Mouse (Mus musculus) midbrain, postnatal 0 days (tissue): ENCODE measurements at regions not wholly inside any gene's neighbourhood (a gene's known extent, or its start where the extent isn't known, plus 50 kb on each side); places are given as distances from the start of the nearest gene placed in this dataset.

ENCODE experiments used
- ATAC-seq: fragments of 200-750 bp; cut with Nextera tagmentation; 2 replicates; pipeline ENCODE4 v1.8.0; 2017; ENCODE audit warnings: moderate number of reproducible peaks, mild to moderate bottlenecking, moderate TSS enrichment, moderate library complexity; ENCODE audit not compliant: low FRiP score
- DNase-seq: peaks from one replicate; pipeline ENCODE4 v3.0.0-alpha.2; 2015; ENCODE audit warnings: low spot score
- H3K27ac ChIP-seq: fragments of 300-500 bp; sonication (generic); 2 replicates; pipeline ENCODE4 v1.5.1; 2014; ENCODE audit warnings: low read depth, mild to moderate bottlenecking, low read length, mixed read lengths
- H3K27me3 ChIP-seq: fragments of 300-500 bp; sonication (generic); 2 replicates; pipeline ENCODE4 v1.6.1; 2014; ENCODE audit warnings: low read length, control low read depth, mixed read lengths; ENCODE audit not compliant: insufficient read depth
- H3K36me3 ChIP-seq: fragments of 300-500 bp; sonication (generic); 2 replicates; pipeline ENCODE4 v1.6.1; 2014; ENCODE audit warnings: low read length, control low read depth, mixed read lengths; ENCODE audit not compliant: insufficient read depth
- H3K4me1 ChIP-seq: fragments of 300-500 bp; sonication (generic); 2 replicates; pipeline ENCODE4 v1.6.1; 2014; ENCODE audit warnings: mild to moderate bottlenecking, control low read depth, antibody characterized with exemption, low read length, mixed read lengths; ENCODE audit not compliant: insufficient read depth
- H3K4me2 ChIP-seq: fragments of 300-500 bp; sonication (generic); 2 replicates; pipeline ENCODE4 v1.6.1; 2014; ENCODE audit warnings: low read depth, mild to moderate bottlenecking, low read length, mixed read lengths; ENCODE audit not compliant: poor library complexity, severe bottlenecking
- H3K4me3 ChIP-seq: fragments of 300-500 bp; sonication (generic); 2 replicates; pipeline ENCODE4 v1.5.1; 2014; ENCODE audit warnings: low read depth, mild to moderate bottlenecking, low read length, moderate library complexity
- H3K9ac ChIP-seq: fragments of 300-500 bp; sonication (generic); replicated peaks from 2 replicates; pipeline ENCODE4 v1.6.1; 2014; ENCODE audit warnings: mild to moderate bottlenecking, low read length, moderate library complexity, mixed read lengths; ENCODE audit not compliant: poor library complexity, severe bottlenecking
- H3K9me3 ChIP-seq: fragments of 300-500 bp; sonication (generic); 2 replicates; pipeline ENCODE4 v1.6.1; 2016; ENCODE audit warnings: low read length, control low read depth
- CTCF ChIP-seq: IDR thresholded peaks from 2 replicates; pipeline ENCODE4 v1.5.1; 2016; ENCODE audit warnings: antibody characterized with exemption, mild to moderate bottlenecking
- WGBS: fragments of 180-500 bp; shearing (Covaris S2); extraction: QIAGEN DNeasy Blood & Tissue Kit; methylation state at CpG from one replicate; pipeline ENCODE4 v1.1.7; 2014; 5-methylcytosine and 5-hydroxymethylcytosine counted together

DNA sequence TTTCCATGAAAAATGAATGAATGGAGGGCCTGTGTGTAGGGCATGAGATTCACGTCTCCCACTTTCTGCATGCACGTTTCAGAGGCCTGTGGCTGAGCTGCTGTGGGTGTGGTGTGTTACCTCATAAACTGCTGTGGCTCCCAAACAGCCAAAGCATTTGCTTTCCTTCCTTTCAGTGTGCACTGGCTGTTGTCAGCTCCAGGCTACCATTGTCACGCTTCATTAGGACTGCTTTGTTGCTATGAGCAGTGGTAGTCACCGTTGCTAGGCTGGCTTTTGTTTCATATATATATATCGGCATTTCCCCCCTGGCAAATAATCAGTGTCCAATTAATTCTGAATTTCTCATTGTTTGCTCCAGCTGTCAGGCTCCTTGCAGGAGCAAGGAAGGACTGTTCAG, 251.9 kb upstream of the Wscd1 start:
- no peak for TF ChIP-seq CTCF
- Histone ChIP-seq H3K4me2 (no peak overlapping the region), H3K27me3 (no peaks in the 10 kb centered on the region), H3K4me1 (peaks cover 6% of the 10 kb centered on the region; the same call in 1 of the 2 replicates), H3K27ac (peak overlapping the region; percentile 57), H3K4me3 (no peak overlapping the region), H3K36me3 (no peaks in the 10 kb centered on the region), H3K9ac (no peak overlapping the region), H3K9me3 (no peaks in the 10 kb centered on the region)
- no peak for ATAC-seq
- 17% methylated on average over 5 of the region's 5 CpGs for WGBS
- DNase-seq, result peak; percentile 70

DNA sequence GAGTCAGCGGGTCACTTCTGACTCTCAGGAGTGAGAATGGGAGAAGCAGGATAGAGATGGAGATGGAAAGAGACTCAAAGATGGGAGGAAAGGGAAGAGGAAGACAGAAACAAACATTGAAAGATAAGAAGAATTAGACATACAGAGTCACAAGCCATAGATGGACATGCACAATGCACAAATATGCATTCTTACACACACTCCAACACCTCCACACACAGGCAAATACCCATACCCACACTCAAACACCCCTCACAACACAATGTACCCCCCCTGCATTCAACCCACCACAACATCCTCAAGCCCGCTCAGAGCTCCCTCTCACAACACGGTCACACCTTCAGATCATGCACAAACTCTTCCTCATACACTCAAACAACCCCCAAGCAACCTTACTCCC, 251.4 kb upstream of the Wscd1 start:
- TF ChIP-seq CTCF, result no peak
- peak overlapping the region; percentile 57; the same call in 1 of the 2 replicates for H3K27ac ChIP-seq
- no peak overlapping the region for H3K4me3 ChIP-seq
- no peaks in the 10 kb centered on the region for H3K36me3 ChIP-seq
- peaks cover 6% of the 10 kb centered on the region; the same call in 1 of the 2 replicates for H3K4me1 ChIP-seq
- DNase-seq (no peak), ATAC-seq (no peak)
- no peak overlapping the region for H3K9ac ChIP-seq
- no peak overlapping the region for H3K4me2 ChIP-seq
- no peaks in the 10 kb centered on the region for H3K9me3 ChIP-seq
- WGBS, result 71% methylated on average over 3 of the region's 3 CpGs
- H3K27me3 ChIP-seq, result no peaks in the 10 kb centered on the region

DNA sequence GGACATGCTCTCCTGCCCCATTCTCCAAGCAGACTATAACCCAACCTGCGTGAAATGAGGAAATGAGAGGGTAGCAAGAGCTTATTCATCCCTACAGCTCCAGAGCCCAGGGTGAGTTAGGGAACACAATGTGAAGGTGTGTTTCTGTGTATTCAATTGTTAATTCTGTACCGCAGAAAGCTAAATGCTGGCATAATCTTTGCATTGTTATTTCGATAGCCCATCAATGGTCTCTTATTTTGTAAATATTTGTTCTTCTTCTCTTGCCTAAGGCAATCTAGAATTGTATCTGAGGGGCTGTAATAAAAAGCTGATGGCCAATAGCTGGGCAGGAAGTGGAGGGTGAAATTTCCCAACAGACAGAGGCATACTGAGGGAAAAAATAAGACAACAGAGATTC, 247.6 kb upstream of the Wscd1 start:
- H3K4me3 ChIP-seq, result no peak overlapping the region
- H3K9ac ChIP-seq, result no peak overlapping the region
- 78% methylated on average over 3 of the region's 3 CpGs for WGBS
- DNase-seq (no peak), ATAC-seq (no peak)
- H3K4me1 ChIP-seq, result peaks cover 6% of the 10 kb centered on the region; the same call in 1 of the 2 replicates
- no peak overlapping the region for H3K27ac ChIP-seq
- no peaks in the 10 kb centered on the region for H3K36me3 ChIP-seq
- TF ChIP-seq CTCF, result no peak
- H3K9me3 ChIP-seq, result no peaks in the 10 kb centered on the region
- H3K27me3 ChIP-seq, result no peaks in the 10 kb centered on the region
- no peak overlapping the region for H3K4me2 ChIP-seq

DNA sequence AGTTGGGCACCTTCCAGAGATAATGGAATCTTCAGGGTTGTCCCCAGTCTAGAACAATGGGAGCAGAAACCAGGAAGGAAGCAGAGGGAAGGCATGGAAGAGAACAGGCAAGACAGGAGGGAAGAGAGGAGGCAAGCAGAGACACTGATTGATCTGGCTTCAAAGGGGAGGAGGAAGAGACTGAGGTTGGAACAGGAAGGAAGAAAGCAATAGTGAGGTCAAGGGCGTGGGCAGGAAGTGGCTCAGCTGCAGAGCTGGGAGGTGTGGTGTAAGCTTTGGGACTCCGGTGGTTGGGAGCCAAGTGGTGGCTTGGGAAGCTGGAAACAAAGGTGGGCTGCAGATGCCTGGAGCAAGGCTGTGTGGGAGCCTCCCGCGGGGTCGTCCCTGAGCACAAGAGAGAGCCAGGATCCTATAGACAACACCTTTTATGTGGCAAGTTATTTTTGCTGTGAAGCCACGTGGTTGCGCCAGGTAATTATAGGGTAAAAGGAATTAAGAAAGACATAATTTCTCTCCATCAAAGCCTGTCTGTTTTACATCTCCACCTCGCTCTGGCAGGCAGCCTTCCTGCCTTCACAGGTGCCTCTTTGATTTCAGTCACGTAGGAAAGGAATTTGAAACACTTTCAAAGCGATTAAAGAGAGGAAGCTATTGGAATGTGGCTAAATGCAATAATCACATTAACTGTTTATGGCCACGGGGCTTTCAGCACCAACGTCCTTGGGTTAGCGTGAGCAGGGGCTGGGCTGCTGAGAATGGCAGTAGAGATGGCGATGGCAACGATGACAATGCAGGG, 237.3 kb upstream of the Wscd1 start:
- H3K4me1 ChIP-seq, result no peaks in the 10 kb centered on the region
- WGBS, result 44% methylated on average over 15 of the region's 15 CpGs
- H3K36me3 ChIP-seq, result no peaks in the 10 kb centered on the region
- H3K27ac ChIP-seq, result no peak overlapping the region
- no peak overlapping the region for H3K4me2 ChIP-seq
- no peak overlapping the region for H3K9ac ChIP-seq
- ATAC-seq (no peak), DNase-seq (no peak)
- no peaks in the 10 kb centered on the region for H3K27me3 ChIP-seq
- no peak overlapping the region for H3K4me3 ChIP-seq
- no peak for TF ChIP-seq CTCF
- H3K9me3 ChIP-seq, result no peaks in the 10 kb centered on the region

DNA sequence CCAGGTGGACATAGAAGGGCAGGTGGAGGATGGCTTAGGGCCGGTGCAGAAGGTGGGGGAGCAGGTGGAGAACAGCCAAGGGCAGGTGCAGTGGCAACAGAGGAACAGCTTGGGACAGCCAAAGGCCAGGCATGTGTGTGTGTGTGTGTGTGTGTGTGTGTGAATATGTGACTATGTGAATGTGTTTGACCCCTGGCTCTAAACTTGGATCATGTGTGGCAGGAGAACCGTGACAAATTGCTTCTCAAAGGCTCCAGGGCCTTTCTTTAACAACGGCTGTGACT, 236.7 kb upstream of the Wscd1 start:
- WGBS, result 54% methylated on average over 3 of the region's 3 CpGs
- Histone ChIP-seq H3K27me3 (no peaks in the 10 kb centered on the region), H3K9me3 (no peaks in the 10 kb centered on the region), H3K4me1 (no peaks in the 10 kb centered on the region), H3K9ac (no peak overlapping the region), H3K4me3 (no peak overlapping the region), H3K4me2 (no peak overlapping the region), H3K36me3 (no peaks in the 10 kb centered on the region), H3K27ac (no peak overlapping the region)
- DNase-seq, result peak; percentile 5
- TF ChIP-seq CTCF, result no peak
- ATAC-seq, result no peak

DNA sequence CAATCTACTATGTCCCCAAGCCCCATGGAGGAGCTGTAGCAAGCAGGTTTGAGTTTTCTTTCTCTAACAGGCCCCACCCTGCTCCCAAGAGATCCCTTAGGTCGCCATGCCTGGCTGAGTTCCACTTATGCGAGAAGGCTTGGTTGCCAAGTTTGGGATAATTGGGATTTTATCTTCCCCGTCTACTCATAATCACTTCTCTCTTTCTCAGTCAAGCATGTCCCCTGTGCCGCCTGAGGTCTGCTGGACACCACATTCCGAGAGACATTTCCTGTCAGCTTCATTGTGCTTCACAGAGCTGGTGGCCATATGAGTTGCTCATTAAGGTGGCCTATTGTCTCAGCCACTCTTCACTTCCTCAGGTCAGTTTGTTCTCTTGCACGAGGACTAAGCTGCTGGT, 234.5 kb upstream of the Wscd1 start:
- TF ChIP-seq CTCF, result no peak
- Histone ChIP-seq H3K27me3 (no peaks in the 10 kb centered on the region), H3K9me3 (no peaks in the 10 kb centered on the region), H3K4me3 (no peak overlapping the region), H3K4me2 (no peak overlapping the region), H3K36me3 (no peaks in the 10 kb centered on the region), H3K9ac (no peak overlapping the region), H3K4me1 (no peaks in the 10 kb centered on the region), H3K27ac (no peak overlapping the region)
- ATAC-seq, result no peak
- DNase-seq, result no peak
- WGBS, result 35% methylated on average over 6 of the region's 6 CpGs
